Mouse (Mus musculus) myocyte (in vitro differentiated cells): ENCODE measurements around the gene Hoxd12. TPM values are rescaled to one million over a fixed set of nuclear protein-coding genes. Genes with fewer than 3 reads are reported as not detected.

ENCODE experiments used
- H3K27me3 ChIP-seq: one replicate; pipeline ENCODE4 v1.6.1; 2011; ENCODE audit not compliant: control insufficient read depth, insufficient read depth, insufficient read length
- H3K36me3 ChIP-seq: one replicate; pipeline ENCODE4 v1.6.1; 2011; ENCODE audit not compliant: control insufficient read depth, insufficient read depth
- H3K4me2 ChIP-seq: one replicate; pipeline ENCODE4 v1.6.1; 2011; ENCODE audit warnings: low read depth, control low read depth
- H3K4me3 ChIP-seq: one replicate; pipeline ENCODE4 v1.5.1; 2011; ENCODE audit warnings: mild to moderate bottlenecking, control low read depth, moderate library complexity
- H3K79me2 ChIP-seq: one replicate; pipeline ENCODE4 v1.6.1; 2011; ENCODE audit not compliant: control insufficient read depth, insufficient read depth
- H3ac ChIP-seq: one replicate; pipeline ENCODE4 v1.6.1; 2011; ENCODE audit not compliant: control insufficient read depth, insufficient read length
- CEBPB ChIP-seq: IDR thresholded peaks from 2 replicates; pipeline ENCODE4 v1.6.1; 2011; ENCODE audit warnings: mild to moderate bottlenecking, moderate library complexity; ENCODE audit not compliant: poor library complexity, insufficient read depth, severe bottlenecking
- E2F4 ChIP-seq: IDR thresholded peaks from one replicate; pipeline ENCODE4 v1.6.1; 2011; ENCODE audit warnings: mild to moderate bottlenecking, control low read depth, moderate library complexity; ENCODE audit not compliant: insufficient read depth
- MAX ChIP-seq: IDR thresholded peaks from one replicate; pipeline ENCODE4 v1.6.1; 2011; ENCODE audit warnings: low read depth, mild to moderate bottlenecking, control low read depth
- MYOD1 ChIP-seq, 3 experiments: IDR thresholded peaks; one replicate each; pipeline ENCODE4 v1.6.1; 2011; ENCODE audit warnings: control low read depth in 2 of 3, low read depth in 2 of 3, mild to moderate bottlenecking in 2 of 3, moderate library complexity in 1 of 3; ENCODE audit not compliant: insufficient read length in 2 of 3, control insufficient read depth in 1 of 3
- MYOG ChIP-seq, 3 experiments: IDR thresholded peaks; one replicate each; pipeline ENCODE4 v1.6.1; 2011; ENCODE audit warnings: control low read depth in 2 of 3, low read depth in 2 of 3, mild to moderate bottlenecking in 2 of 3; ENCODE audit not compliant: insufficient read length in 2 of 3, control insufficient read depth in 1 of 3, insufficient read depth in 1 of 3
- POLR2A ChIP-seq: IDR thresholded peaks from one replicate; pipeline ENCODE4 v1.6.1; 2011; ENCODE audit warnings: low read depth, mild to moderate bottlenecking, control low read depth, moderate library complexity; ENCODE audit not compliant: insufficient read length
- POLR2AphosphoS2 ChIP-seq: IDR thresholded peaks from one replicate; pipeline ENCODE4 v1.6.1; 2011; ENCODE audit warnings: low read depth, control low read depth; ENCODE audit not compliant: insufficient read length
- REST ChIP-seq: IDR thresholded peaks from one replicate; pipeline ENCODE4 v1.6.1; 2011; ENCODE audit warnings: mild to moderate bottlenecking, control low read depth, moderate library complexity; ENCODE audit not compliant: insufficient read depth, insufficient read length
- SRF ChIP-seq: IDR thresholded peaks from one replicate; pipeline ENCODE4 v1.6.1; 2011; ENCODE audit warnings: low read depth; ENCODE audit not compliant: control insufficient read depth, insufficient read length
- TCF12 ChIP-seq: IDR thresholded peaks from one replicate; pipeline ENCODE4 v1.6.1; 2011; ENCODE audit warnings: mild to moderate bottlenecking, control low read depth; ENCODE audit not compliant: poor library complexity, insufficient read depth, severe bottlenecking
- TCF3 ChIP-seq: IDR thresholded peaks from one replicate; pipeline ENCODE4 v1.6.1; 2011; ENCODE audit warnings: low read depth, control low read depth; ENCODE audit not compliant: insufficient read length
- USF1 ChIP-seq: IDR thresholded peaks from one replicate; pipeline ENCODE4 v1.6.1; 2011; ENCODE audit warnings: low read depth, mild to moderate bottlenecking, control low read depth, moderate library complexity
- polyA plus RNA-seq: library from polyadenylated mRNA; unstranded; fragments of >200 nt; fragmentation: generic; extraction: Trizol; gene quantifications from one replicate; pipeline ENCODE4 v1.2.1, GENCODE M21; 2012; ENCODE audit warnings: missing spikeins

Gene Hoxd12
- polyA plus RNA-seq, 1 experiment: not detected

GRCm38 (mm10) chr2:74709465-74710419 is 34.9 kb downstream of the Hoxd12 start:
- Histone ChIP-seq H3K79me2 (no peaks in the 10 kb centered on the region), H3ac (no peak overlapping the region), H3K27me3 (peaks cover 53% of the 10 kb centered on the region), H3K4me3 (no peak overlapping the region), H3K4me2 (no peak overlapping the region), H3K36me3 (no peaks in the 10 kb centered on the region)
- TF ChIP-seq SRF: no peak
- no peak for TF ChIP-seq E2F4
- TF ChIP-seq MYOG (IDR thresholded peaks at IDR 0.05; ENCODE audit: control insufficient read depth in 1 of 3, insufficient read depth in 1 of 3, insufficient read length in 2 of 3, low read depth in 2 of 3): no peak
- no peak for TF ChIP-seq MAX
- TF ChIP-seq REST: no peak
- TF ChIP-seq MYOD1 (IDR thresholded peaks at IDR 0.05; ENCODE audit: control insufficient read depth in 1 of 3, insufficient read length in 2 of 3, low read depth in 2 of 3): no peak
- TF ChIP-seq TCF12: no peak

- no peak overlapping the region for H3K4me2 ChIP-seq
- H3K27me3 ChIP-seq: peaks cover 45% of the 10 kb centered on the region
- H3K4me3 ChIP-seq: no peak overlapping the region
- no peaks in the 10 kb centered on the region for H3K79me2 ChIP-seq
- no peak overlapping the region for H3ac ChIP-seq
- no peaks in the 10 kb centered on the region for H3K36me3 ChIP-seq
- no peak for TF ChIP-seq TCF12
- TF ChIP-seq POLR2AphosphoS2: no peak
- TF ChIP-seq REST: no peak
- TF ChIP-seq MYOD1 (IDR thresholded peaks at IDR 0.05; ENCODE audit: control insufficient read depth in 1 of 3, insufficient read length in 2 of 3, low read depth in 2 of 3): no peak
- TF ChIP-seq MAX: no peak
- TF ChIP-seq POLR2A: no peak
- TF ChIP-seq USF1: no peak
- no peak for TF ChIP-seq TCF3
- TF ChIP-seq SRF: no peak
- TF ChIP-seq E2F4: no peak
- no peak for TF ChIP-seq MYOG (IDR thresholded peaks at IDR 0.05; ENCODE audit: control insufficient read depth in 1 of 3, insufficient read depth in 1 of 3, insufficient read length in 2 of 3, low read depth in 2 of 3)
- no peak for TF ChIP-seq CEBPB
Observed at GRCm38 (mm10) chr2:74710929-74711543, 36.2 kb downstream of the Hoxd12 start.

DNA sequence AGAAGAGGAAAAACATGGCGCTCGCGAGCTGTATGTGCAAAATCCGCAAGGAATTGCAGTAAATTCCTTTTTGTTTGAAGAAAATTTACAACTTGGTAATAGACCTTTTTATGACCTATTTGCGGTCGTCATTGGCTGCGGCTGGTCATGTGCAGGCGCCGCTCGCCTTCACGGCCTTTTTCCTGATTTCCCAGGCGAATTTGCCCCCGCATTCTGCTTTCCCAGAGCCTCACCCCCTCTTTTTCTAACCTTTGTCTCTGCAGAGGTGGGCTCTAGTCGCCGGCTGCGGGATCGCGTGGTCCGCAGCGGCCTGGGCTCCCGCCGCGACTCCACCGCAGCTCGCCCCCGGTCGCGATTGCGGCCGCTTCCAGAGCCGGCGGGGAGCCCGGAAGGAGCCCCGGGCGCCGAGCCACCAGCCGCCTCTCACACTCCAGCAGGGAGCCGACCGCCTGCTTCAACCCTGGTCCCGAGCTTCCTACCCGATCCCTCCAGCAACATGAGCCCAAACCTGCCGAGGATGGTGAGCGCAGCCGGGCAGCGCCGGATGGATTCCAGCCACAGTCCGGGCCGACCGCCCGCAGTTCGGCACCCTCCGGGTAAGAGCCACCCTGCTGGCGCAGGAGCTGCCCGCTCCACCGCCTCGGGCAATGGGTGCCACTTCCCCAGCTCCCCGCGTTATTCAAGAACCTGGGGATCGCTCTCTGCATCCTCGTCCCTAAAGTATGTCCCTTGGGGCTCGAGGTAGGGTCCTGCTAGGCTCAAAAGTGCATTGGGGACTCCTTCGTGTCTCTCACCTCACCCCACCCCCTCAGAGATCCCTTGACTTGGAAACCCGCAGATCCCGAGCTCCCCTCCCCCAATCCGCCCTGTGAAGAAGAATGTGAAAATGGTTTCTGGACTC is 37.2 kb downstream of the Hoxd12 start, which contains the start of the genes Hoxd3 and Hoxd4:
Gene Hoxd3 (plus strand): TSS at position 207 of the 901 bp plus-strand sequence.
Gene Hoxd4 (plus strand): TSS at position 209 of the 901 bp plus-strand sequence.
- no peak for TF ChIP-seq MYOD1 (IDR thresholded peaks at IDR 0.05; ENCODE audit: control insufficient read depth in 1 of 3, insufficient read length in 2 of 3, low read depth in 2 of 3)
- TF ChIP-seq E2F4: no peak
- TF ChIP-seq REST: no peak
- TF ChIP-seq SRF: no peak
- no peak for TF ChIP-seq TCF12
- TF ChIP-seq CEBPB: no peak
- Histone ChIP-seq H3K4me2 (no peak within 1 kb of the TSS), H3K27me3 (peaks cover 45% of the 10 kb centered on the region), H3ac (no peak within 1 kb of the TSS), H3K4me3 (no peak within 1 kb of the TSS), H3K36me3 (no peaks in the 10 kb centered on the region), H3K79me2 (no peaks in the 10 kb centered on the region)

DNA sequence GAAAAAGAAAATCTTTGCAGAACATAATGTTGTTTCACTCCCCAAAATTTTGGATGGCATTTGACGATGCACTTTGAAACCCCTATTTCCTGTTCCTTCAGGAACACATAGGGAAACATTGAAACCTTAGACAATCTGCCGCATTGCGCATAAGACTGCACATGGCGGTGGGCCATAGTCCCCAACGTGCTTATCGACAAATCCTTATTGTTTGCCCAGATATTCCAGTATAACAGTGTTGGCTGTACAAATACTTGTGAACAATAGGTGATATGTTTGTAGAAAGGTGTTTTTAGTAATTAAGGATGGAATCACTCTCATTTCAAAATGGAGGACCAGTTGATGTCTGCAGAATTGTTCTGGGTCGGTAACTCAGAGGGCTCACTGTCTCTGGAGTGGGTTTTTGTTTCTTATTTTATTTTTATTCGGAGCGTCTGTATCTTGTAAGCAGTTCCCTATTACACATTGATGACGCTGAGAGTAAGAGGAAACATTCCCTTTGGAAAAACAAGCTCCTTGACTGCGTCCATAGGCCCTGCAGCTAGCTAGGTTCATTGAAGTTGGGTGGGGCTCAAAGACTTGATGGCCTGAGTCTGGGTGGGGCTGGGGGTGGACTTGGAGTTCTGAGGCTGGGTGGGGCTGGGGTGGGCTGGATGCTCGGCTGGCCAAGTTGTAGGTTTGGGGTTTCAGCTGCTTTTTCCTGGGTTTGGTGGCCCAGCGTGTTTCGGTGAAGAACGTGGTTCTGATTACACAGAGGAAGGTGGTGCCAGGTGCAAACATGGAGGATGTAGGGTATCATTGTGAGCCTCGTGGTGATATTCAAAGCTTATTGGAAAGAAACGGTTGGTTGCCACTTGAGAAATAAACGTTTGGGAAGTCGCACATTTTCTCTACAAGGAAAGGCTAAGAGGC is 38.7 kb downstream of the Hoxd12 start:
- H3K79me2 ChIP-seq: no peaks in the 10 kb centered on the region
- no peak overlapping the region for H3ac ChIP-seq
- no peaks in the 10 kb centered on the region for H3K36me3 ChIP-seq
- no peak overlapping the region for H3K4me3 ChIP-seq
- no peak overlapping the region for H3K4me2 ChIP-seq
- peaks cover 39% of the 10 kb centered on the region for H3K27me3 ChIP-seq
- TF ChIP-seq MAX (no peak), MYOD1 (IDR thresholded peaks at IDR 0.05; ENCODE audit: control insufficient read depth in 1 of 3, insufficient read length in 2 of 3, low read depth in 2 of 3) (no peak), REST (no peak), SRF (no peak), E2F4 (no peak), POLR2A (no peak), MYOG (IDR thresholded peaks at IDR 0.05; ENCODE audit: control insufficient read depth in 1 of 3, insufficient read depth in 1 of 3, insufficient read length in 2 of 3, low read depth in 2 of 3) (no peak), TCF3 (no peak), USF1 (no peak), POLR2AphosphoS2 (no peak), TCF12 (no peak), CEBPB (no peak)
